Mouse (Mus musculus) intestine, postnatal 0 days (tissue): ENCODE results near the gene Ethe1. TPM values are rescaled to one million over a fixed set of nuclear protein-coding genes. Genes with fewer than 3 reads are reported as not detected.
A peak's percentile ranks its signal among the peaks of the same experiment; 100 is the strongest.

Experiments
- ATAC-seq: fragments of 200-750 bp; cut with Nextera tagmentation; 2 replicates; pipeline ENCODE4 v1.8.0; 2017; ENCODE audit warnings: mild to moderate bottlenecking, moderate TSS enrichment, moderate library complexity
- H3K27ac ChIP-seq: fragments of 300-500 bp; sonication (generic); 2 replicates; pipeline ENCODE4 v1.5.1; 2014; ENCODE audit warnings: mild to moderate bottlenecking, low read depth, low read length, moderate library complexity
- H3K27me3 ChIP-seq: fragments of 300-500 bp; sonication (generic); replicated peaks from 2 replicates; pipeline ENCODE4 v1.6.1; 2014; ENCODE audit warnings: low read length, mixed read lengths; ENCODE audit not compliant: control insufficient read depth, insufficient read depth
- H3K36me3 ChIP-seq: fragments of 300-500 bp; sonication (generic); 2 replicates; pipeline ENCODE4 v1.6.1; 2014; ENCODE audit warnings: mild to moderate bottlenecking, moderate library complexity; ENCODE audit not compliant: control insufficient read depth, insufficient read depth
- H3K4me1 ChIP-seq: fragments of 300-500 bp; sonication (generic); replicated peaks from 2 replicates; pipeline ENCODE4 v1.6.1; 2014; ENCODE audit warnings: antibody characterized with exemption, low read length, mixed read lengths; ENCODE audit not compliant: control insufficient read depth, insufficient read depth
- H3K4me2 ChIP-seq: fragments of 300-500 bp; sonication (generic); replicated peaks from 2 replicates; pipeline ENCODE4 v1.6.1; 2014; ENCODE audit warnings: low read depth, mild to moderate bottlenecking, moderate library complexity
- H3K4me3 ChIP-seq: fragments of 300-500 bp; sonication (generic); 2 replicates; pipeline ENCODE4 v1.5.1; 2014; ENCODE audit warnings: low read depth, low read length
- H3K9ac ChIP-seq: fragments of 300-500 bp; sonication (generic); 2 replicates; pipeline ENCODE4 v1.6.1; 2014; ENCODE audit warnings: mild to moderate bottlenecking, low read depth, low read length
- H3K9me3 ChIP-seq: fragments of 300-500 bp; sonication (generic); 2 replicates; pipeline ENCODE4 v1.6.1; 2016; ENCODE audit warnings: mixed run types; ENCODE audit not compliant: control insufficient read depth
- CTCF ChIP-seq: sonication (generic); IDR thresholded peaks from 2 replicates; pipeline ENCODE4 v1.5.1; 2016; ENCODE audit warnings: low read depth, mild to moderate bottlenecking, control low read depth, antibody characterized with exemption, moderate library complexity
- WGBS: fragments of 180-500 bp; shearing (Covaris S2); extraction: QIAGEN DNeasy Blood & Tissue Kit; methylation state at CpG from one replicate; pipeline ENCODE4 v1.1.7; 2014; 5-methylcytosine and 5-hydroxymethylcytosine counted together
- polyA plus RNA-seq: library from polyadenylated mRNA; unstranded; fragments of >200 nt; fragmentation: Nextera tagmentation; extraction: Ambion mirVana; gene quantifications from 2 replicates; pipeline ENCODE4 v1.2.1, GENCODE M21; 2015

Ethe1 gene
- polyA plus RNA-seq, 1 experiment from 2014 or later: 25.4 TPM

GRCm38 (mm10) chr7:24608017-24608416 is 20.7 kb downstream of the Ethe1 start:
- peak; percentile 70 for ATAC-seq
- no peak overlapping the region for H3K27ac ChIP-seq
- 51% methylated on average over 6 of the region's 6 CpGs for WGBS

GRCm38 (mm10) chr7:24608561-24608960 is 21.2 kb downstream of the Ethe1 start:
- TF ChIP-seq CTCF: no peak
- Histone ChIP-seq H3K9ac (no peak overlapping the region), H3K4me1 (0 out of 2 replicates have a peak, but pooled peaks cover 8% of the 10 kb centered on the region), H3K4me2 (peak overlapping the region; percentile 28; the same call in 1 of the 2 replicates), H3K4me3 (no peak overlapping the region), H3K36me3 (no peaks in the 10 kb centered on the region; the same call in 1 of the 2 replicates), H3K27ac (no peak overlapping the region), H3K9me3 (no peaks in the 10 kb centered on the region), H3K27me3 (no peaks in the 10 kb centered on the region; the same call in 1 of the 2 replicates)
- WGBS: 69% methylated on average over 8 of the region's 8 CpGs
- no peak for ATAC-seq

More at GRCm38 (mm10) chr7:24608017-24608416, 20.7 kb downstream of the Ethe1 start:
- H3K4me3 ChIP-seq: no peak overlapping the region
- H3K9me3 ChIP-seq: no peaks in the 10 kb centered on the region
- no peak for TF ChIP-seq CTCF
- no peaks in the 10 kb centered on the region; the same call in 1 of the 2 replicates for H3K36me3 ChIP-seq
- 0 out of 2 replicates have a peak, but pooled peaks cover 8% of the 10 kb centered on the region for H3K4me1 ChIP-seq
- no peak overlapping the region for H3K9ac ChIP-seq
- H3K4me2 ChIP-seq: no peak overlapping the region
- no peaks in the 10 kb centered on the region; the same call in 1 of the 2 replicates for H3K27me3 ChIP-seq

DNA sequence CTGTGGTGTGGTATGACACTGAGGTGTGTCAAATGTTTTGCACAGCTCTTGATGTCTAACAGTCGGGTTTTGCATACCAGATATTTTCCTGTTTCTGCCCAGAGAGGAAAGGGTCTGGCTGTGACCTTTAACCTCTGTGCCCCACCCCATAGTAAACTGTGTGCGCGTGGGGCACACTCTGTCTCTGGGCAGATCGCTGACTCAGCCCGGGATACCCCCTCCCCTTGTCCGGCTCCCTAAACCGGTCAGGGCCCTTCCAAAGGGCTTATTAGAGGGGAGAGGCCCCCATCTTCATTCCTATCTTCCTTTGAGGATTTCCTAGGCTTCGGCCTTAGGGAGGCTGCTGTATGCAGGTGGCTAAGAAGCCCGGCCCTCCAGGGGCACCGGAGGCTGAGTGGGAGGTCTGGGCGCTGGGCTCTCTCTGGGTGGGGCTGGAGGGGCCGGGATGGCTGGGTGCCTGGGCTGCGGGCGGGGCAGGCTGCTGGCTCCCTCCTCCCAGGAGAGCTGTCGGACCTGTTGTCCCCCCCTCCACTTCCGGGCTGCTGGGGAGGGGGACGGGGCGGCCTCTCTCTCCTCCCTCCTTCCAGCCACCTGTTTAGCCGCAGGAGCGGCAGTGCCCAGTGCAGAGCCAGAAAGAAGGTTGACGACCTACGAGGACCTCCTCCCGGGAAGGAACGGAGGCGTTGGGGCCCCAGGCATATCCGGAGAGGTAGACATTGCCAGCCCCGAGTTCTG is 23.0 kb downstream of the Ethe1 start, which contains the start of gene Phldb3:
TSS of gene Phldb3 (plus strand) at position 620 of the 735 bp plus-strand sequence.
- H3K27ac ChIP-seq: peak within 1 kb of the TSS; percentile 93
- ATAC-seq: peak; percentile 72
- no peaks in the 10 kb centered on the region for H3K9me3 ChIP-seq
- no peak for TF ChIP-seq CTCF
- H3K4me2 ChIP-seq: peak within 1 kb of the TSS; percentile 89
- H3K27me3 ChIP-seq: no peaks in the 10 kb centered on the region; the same call in 1 of the 2 replicates
- H3K4me1 ChIP-seq: 0 out of 2 replicates have a peak, but pooled peaks cover 8% of the 10 kb centered on the region
- H3K9ac ChIP-seq: peak within 1 kb of the TSS; percentile 68
- WGBS: 6% methylated on average over 22 of the region's 27 CpGs
- H3K4me3 ChIP-seq: peak within 1 kb of the TSS; percentile 73
- no peaks in the 10 kb centered on the region; the same call in 1 of the 2 replicates for H3K36me3 ChIP-seq

DNA sequence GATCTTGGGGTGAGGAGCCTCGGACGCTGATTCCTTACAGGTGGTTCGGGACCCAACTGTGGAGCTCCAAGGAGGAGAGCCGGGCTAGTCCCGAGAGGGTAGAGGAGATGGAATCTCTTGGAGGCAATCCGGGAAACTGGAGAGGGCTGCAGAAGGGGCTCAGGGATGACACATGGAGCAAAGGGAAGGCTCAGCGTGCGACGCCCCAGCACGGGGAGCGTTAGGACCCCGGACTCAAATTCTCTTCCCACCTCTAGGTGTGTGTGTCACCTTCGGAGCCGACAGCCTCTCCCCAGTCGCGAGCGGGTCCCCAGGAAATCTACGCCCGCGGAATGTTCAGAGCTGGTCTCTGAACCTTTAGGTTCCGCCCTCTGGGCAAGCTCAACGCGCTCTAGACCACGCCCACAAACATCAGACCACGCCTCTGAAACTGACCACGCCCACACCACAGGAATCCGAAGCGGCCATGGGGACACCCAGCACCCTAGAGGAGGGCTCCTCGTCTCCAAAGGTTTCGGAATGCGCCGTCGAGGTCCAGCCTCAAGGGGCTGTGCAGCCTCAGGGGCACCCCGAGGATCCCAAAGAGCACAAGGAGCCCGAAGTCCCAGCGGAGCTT is 23.6 kb downstream of the Ethe1 start:
- Histone ChIP-seq H3K9me3 (no peaks in the 10 kb centered on the region), H3K4me2 (peak overlapping the region; percentile 89), H3K4me1 (0 out of 2 replicates have a peak, but pooled peaks cover 8% of the 10 kb centered on the region), H3K27me3 (no peaks in the 10 kb centered on the region; the same call in 1 of the 2 replicates), H3K36me3 (no peaks in the 10 kb centered on the region; the same call in 1 of the 2 replicates), H3K4me3 (peak overlapping the region; percentile 73), H3K9ac (peak overlapping the region; percentile 68), H3K27ac (peak overlapping the region; percentile 93)
- WGBS: under 1% methylated on average over 36 of the region's 36 CpGs
- peak; percentile 78 for ATAC-seq
- TF ChIP-seq CTCF: no peak

- H3K36me3 ChIP-seq: peaks cover 3% of the 10 kb centered on the region; the same call in 1 of the 2 replicates
- TF ChIP-seq CTCF: no peak
- ATAC-seq: no peak
- H3K4me3 ChIP-seq: peak overlapping the region; percentile 73
- no peaks in the 10 kb centered on the region; the same call in 1 of the 2 replicates for H3K27me3 ChIP-seq
- 12% methylated on average over 7 of the region's 7 CpGs for WGBS
- peak overlapping the region; percentile 68 for H3K9ac ChIP-seq
- peak overlapping the region; percentile 30; the same call in 1 of the 2 replicates for H3K27ac ChIP-seq
- H3K4me1 ChIP-seq: 0 out of 2 replicates have a peak, but pooled peaks cover 8% of the 10 kb centered on the region
- H3K9me3 ChIP-seq: no peaks in the 10 kb centered on the region
- H3K4me2 ChIP-seq: peak overlapping the region; percentile 89
Measured at GRCm38 (mm10) chr7:24611709-24612108, 24.4 kb downstream of the Ethe1 start.

GRCm38 (mm10) chr7:24612308-24612910 is 25.1 kb downstream of the Ethe1 start:
- H3K4me3 ChIP-seq: peak overlapping the region; percentile 73
- H3K27me3 ChIP-seq: no peaks in the 10 kb centered on the region; the same call in 1 of the 2 replicates
- H3K9ac ChIP-seq: peak overlapping the region; percentile 4; the same call in 1 of the 2 replicates
- peaks cover 10% of the 10 kb centered on the region for H3K36me3 ChIP-seq
- no peaks in the 10 kb centered on the region for H3K9me3 ChIP-seq
- 0 out of 2 replicates have a peak, but pooled peaks cover 8% of the 10 kb centered on the region for H3K4me1 ChIP-seq
- peak overlapping the region; percentile 89 for H3K4me2 ChIP-seq
- no peak for TF ChIP-seq CTCF
- H3K27ac ChIP-seq: no peak overlapping the region
- 18% methylated on average over 27 of the region's 27 CpGs for WGBS
- ATAC-seq: no peak
